Mouse (Mus musculus): ENCODE results near the gene Cdkn2d.
"Not testable (repeated sequence)": the region's sequence is repeated elsewhere in the genome, so short reads cannot be mapped to it uniquely, and the experiment has no call there.

The Cdkn2d gene

DNA sequence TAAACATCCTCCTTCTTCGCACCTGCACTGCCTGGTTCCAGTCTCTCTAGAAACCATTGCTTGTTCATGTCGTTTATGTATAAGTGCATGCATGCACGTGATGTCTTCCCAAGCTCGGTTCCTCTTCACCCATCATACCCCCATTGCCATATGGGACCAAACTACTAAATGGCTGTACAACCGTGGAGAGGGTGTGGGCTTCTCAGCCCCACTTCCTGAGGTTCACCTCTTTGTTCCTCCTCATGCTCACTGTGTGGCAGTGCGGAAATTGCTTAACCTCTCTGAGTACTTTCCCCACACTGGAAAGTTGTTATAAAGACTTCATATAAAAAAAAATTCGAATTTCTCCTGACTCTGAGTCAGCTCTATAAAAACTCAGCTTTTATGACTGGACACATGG is 25.5 kb upstream of the Cdkn2d start:
- no peak for DNase-seq

DNA sequence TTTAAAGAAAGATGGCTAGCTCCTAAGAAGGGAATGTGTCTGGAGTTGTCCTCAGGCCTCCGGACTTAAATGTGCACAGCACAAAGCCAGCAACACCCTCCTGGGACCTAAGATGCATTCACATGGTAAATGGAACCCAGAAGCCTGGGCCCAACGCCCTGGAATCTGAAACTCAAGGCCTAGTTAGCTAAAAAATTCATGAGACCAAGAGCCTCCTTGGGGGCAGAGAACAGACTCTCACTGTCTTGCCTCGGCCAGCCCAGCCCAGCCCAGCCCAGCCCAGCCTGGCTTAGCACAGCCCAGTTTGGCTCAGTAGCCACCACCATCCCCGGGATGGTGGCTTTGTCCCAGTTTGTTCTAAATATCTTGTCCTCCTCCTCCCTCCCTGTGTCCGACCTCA is 24.2 kb upstream of the Cdkn2d start:
- no peak for DNase-seq

DNA sequence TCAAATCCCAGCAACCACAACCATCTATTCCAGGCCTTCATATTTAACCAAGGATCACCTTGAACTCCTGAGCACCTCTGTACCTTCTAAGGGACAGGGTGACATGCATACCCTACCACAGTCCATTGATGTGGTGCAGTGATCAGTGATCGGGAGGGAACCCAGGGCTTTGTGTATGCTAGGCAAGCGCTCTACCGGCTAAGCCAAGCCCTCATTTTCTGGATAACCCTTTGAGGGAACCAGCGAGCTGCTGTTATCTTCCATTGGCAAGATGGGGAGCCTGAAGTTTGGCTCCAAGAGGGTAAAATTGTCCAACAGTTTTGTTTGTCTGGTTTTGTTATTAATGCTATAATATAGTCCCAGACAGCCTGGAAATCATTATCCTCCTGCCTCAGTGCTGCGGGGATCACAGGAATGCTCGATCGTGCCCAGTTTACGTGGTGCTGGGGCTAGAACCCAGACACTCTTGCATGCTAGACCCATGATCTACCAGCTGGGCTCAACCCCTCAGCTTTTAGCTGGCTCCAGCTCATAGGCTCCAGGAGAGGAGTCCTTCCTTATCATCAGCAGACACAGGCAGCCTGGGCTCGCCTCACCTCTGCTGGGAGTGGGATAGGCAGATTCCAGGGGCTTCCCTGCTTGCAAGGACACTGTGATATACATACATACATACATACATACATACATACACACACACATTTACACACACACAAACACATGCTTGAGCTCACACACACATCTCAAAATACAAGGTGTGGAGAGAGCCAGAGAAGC is 23.3 kb upstream of the Cdkn2d start:
- no peak for DNase-seq

DNA sequence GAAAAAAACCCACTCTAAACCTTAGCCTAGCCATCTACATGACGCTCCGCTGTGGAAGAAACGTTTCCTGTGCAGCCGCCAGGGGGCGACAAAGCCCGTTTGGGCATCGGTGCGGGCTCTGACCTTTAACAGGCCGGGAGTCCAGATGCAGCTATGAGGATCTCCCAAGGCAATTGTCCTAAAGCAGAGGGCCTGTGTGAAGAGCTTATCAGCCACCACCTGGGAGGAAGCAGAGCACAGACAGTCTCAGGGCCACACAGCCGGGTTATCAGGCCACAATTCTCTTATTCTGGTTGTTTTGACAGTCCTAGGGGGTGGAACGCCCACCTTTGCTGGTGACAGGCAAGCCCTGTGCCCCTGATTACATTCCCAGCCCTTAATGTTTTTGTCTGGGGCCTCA is 22.2 kb upstream of the Cdkn2d start:
- DNase-seq: peak; percentile 95 to 96

DNA sequence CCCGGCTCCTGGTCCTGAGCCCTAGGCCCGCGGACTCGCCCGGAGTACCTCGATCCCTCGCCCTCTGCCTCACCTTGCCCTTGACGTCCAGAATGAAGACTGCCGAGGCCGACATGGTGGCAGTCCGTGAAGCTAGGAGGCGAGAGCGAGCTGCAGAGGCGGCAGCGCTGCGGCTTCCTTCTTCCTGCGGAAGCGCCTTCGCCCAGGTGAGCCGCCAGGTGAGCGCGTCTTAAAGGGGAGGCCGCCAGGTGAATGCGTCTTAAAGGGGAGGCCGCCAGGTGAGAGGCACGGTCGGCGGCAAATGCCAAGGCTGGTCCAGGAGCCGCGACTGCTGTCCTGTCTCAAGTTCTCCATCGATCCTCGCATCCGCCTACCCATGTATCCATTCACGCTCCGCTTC is 20.9 kb upstream of the Cdkn2d start, which contains the start of gene Ap1m2:
TSS of gene Ap1m2 (minus strand) at position 204 of the 400 bp plus-strand sequence.
- DNase-seq: peak in 1 of 2 experiments; percentile 18

DNA sequence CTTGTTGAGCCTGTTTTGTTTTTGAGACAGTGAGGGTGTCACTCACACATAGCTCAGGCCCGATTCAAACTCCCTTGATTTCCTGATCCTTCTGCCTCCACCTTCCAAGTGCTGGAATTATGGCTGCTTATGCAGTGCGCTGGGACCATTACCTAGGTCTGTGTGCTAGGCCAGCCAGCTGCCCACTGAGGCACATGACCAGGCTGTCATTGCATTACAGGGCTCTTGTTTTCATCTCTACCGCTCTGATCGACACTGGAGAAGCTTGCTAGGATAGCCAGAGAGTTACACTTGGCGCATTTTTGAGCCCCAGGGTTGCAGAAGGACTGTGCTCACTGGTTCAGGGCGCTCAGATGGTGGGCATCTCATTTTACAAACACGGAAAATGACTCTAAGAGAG is 20.5 kb upstream of the Cdkn2d start:
- DNase-seq: no peak

DNA sequence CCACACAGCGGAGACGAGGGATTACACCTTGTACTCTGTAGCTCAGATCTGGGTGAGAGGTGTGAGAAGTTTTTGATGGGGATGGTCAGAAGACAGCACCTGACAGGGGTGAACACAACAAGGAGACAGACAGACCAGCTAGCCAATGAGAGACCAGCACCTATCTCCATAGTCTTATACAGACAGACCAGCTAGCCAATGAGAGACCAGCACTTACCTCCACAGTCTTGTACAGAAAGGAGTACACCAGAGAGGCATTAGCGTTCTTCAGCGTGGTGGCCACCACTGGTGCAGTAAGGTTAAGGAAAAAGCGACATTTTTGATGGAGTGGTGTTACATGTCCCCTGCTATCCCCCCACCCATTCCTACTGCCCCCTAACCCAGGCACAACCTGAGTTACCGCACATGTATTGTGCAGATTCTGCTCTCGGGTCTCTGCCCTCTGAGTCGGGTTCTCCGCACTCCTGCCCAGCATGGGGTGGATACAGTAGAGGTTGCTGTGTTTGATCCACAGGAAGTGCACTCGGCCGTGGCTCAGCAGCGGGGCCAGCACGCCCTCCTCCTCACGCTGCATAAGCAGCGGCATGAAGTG is 18.0 kb upstream of the Cdkn2d start:
- no peak for DNase-seq

DNA sequence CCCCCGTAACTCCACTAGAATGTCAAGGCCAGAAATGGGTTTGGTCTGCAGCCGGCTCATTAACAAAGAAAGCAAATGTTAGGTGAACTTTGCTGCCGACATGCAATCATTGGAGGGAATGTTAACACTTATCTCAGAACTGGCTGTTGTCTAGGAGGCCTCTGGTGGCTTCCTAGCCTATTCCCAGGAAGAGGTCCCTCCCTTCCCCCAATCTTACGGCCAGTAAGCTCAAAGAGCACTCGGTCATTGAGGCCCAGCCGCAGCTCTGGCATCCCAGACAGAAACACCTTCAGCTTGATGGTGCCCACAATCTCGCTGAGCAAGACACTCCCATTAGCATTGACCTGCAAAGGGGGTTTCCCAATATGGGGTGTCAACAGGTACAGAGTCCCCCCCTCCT is 13.9 kb upstream of the Cdkn2d start:
- no peak for DNase-seq

DNA sequence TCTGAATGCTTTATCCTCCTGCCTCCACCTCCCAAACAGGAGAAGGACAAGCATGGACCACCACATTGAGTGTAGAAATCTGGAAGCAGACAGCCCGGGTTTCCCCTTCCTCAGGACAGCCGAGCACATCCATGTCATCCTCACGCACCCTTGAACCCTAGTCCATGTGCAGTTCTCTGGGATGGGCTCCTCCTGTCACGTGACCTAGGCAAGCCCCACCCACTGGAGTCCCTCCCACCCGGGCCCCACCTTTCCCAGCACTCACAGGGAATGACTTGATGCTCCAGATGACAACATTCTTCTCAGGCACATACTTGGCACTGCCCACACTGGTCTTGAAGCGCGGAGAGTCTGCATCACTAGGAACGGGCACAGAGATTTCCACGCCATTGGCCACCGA is 7.8 kb upstream of the Cdkn2d start:
- DNase-seq: no peak

DNA sequence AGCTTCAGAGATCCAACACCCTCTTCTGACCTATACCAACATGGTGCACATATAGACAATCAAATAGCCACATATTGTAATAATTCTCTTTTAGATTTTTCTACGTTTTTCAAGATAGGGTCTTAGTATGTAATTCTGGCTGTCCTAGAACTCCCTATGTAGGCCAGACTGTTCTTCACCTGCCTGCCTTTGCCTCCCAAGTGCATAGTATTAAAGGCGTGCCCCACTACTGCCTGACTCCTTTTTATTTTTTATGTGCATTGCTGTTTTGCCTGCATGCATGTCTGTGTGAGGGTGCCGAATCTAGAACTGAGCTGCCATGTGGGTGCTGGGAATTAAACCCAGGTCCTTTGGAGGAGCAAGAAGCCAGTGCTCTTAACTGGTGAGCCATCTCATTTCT is 1.1 kb upstream of the Cdkn2d start:
- no peak for DNase-seq

DNA sequence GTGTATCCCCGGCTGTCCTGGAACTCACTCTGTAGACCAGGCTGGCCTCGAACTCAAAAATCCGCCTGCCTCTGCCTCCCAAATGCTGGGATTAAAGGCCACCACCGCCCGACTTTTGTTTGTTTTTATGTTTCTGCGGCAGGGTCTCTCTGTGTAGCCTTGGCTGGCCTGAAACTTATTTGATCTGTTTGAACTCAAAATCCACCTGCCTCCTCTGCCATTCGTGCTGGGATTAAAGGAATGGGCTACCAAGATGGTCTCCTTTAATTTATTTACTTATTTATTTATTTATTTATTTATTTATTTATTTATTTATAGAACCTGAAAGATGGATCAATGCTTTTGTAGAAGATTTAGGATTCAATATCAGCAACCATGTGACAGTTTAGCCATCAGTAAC is 661 bp upstream of the Cdkn2d start:
- not testable (repeated sequence) for DNase-seq

DNA sequence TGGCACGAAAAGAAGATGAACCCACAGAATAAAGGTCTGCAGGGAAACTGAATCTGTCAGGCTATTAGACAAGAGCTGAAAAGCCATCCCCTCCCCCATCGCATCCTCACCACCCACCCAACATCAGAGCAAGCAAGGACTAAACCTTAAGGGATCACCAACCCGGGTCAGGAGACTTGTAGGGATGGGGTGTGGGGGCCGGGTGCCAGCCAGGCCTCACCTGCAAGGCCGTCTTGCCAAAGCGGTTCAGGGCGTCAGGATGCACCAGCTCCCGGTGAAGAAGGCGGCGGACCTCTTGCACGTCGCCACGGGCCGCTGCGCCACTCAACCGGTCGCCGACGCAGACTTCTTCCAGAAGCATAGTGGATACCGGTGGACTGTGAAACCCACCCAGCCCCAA is 618 bp downstream of the Cdkn2d start:
- peak; percentile 75 to 77 for DNase-seq

DNA sequence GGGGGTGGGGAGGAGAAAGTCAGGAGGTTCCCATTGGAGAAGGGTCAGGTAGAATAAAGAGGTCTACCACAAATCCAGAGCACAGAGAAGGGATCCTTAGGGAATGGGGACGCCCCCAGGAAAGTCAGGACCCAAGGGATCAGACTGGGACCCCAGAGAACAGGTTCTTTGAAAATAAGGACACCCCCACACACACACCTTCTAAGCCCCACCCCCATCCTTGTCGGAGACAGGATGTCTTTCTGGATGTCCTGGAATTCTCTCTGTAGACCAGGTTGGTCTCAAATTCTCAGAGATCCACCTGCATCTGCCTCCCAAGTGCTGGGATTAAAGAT is 1.9 kb downstream of the Cdkn2d start:
- no peak for DNase-seq

DNA sequence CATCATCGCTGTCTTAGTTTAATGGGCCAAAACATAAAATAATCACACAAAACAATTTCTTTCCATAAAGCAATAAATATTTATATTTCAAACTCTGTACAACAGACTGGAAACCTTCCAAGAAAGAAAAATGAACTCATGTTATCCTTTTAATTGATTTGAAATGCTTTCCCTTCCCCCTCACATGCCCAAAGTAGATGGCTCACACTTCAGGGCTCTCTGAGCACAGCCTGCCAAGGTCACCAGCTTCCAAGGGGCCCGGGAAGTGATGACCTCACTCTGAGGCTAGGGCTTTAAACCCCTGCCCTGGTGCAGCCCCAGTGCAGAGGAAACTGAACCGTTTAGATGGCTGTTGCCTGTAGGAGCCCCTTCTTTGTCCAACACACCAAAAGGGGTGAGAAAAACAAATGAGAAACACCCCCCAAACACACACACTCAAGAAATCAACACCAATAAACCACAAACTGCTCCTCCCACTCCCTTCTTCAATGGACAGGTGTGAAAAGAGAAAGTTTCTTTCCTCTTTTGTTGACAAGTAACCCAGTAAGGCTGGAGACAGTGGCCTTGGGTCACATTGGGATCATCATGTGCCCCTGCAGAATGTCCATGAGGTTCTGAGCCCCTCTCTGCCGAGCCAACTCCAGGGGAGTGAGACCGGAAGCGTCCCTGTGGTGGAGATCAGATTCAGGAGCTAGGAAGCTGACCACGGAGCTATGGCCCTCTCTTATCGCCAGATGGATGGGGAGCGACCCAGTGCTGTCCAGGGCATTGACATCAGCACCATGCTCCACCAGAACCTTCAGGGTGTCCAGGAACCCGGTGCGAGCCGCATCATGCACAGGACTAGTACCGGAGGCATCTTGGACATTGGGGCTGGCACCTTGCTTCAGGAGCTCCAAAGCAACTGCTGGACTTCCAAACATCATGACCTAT is 2.5 kb downstream of the Cdkn2d start:
- peak in 1 of 2 experiments; percentile 36 for DNase-seq

DNA sequence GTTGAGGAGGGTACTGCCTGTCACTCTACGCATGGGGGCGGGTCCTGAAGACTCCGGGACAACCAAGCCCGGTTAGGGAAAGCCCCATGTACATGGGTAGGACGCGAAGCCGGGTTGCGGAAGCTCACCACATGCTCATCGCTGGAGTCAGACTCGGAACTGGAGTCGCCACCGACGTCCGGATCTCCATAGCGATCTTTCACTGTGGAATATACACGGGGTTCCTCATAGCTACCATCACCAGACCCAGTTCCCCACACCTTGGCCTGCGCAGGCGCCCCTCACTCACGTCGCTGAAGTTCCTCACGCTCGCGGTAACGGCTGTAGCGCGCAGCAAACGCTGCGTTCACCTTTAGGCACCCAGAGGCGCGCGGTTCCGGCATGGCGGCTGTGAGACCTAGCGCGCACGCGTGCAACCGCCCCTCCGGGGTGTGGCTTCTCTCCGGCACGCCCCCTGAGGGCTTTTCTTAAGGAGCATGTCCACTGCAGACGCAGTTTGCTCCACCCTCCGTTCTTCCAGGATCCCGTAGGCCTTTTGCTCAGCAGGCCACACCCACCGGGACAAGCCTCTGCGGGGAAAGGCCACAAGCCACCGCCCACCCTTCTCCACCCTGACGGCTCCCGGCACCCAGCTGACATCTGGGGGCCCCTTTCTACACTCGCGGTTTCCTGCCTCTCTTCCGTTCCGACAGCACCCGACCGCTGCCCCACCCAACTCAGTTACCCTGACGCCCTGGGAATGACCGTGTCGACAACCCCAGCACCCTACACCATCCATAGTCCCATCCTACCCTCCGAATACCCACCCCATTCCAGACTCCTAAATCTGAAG is 3.4 kb downstream of the Cdkn2d start, which contains the start of gene Kri1:
TSS of gene Kri1 (minus strand) at position 399 of the 832 bp plus-strand sequence.
- peak; percentile 98 for DNase-seq

DNA sequence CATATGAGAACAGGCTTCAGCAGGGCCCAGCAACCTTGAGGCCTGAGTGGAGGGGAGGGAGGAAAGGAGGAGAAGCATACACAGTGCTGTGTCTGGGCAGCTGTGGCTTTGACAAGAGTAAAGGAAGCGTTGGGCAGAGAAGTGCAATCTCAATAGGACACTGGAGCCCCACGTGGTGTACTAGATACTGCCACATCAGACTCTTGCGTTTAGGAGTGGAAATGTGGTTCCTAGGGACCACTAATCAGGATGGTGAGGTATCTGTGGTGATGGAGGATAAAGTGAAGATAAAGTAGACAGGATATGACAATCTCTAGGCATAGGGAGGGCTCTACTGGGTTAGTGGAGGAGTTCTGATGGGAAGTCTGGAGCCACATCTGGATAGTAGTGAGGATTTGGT is 4.5 kb downstream of the Cdkn2d start:
- no peak for DNase-seq

DNA sequence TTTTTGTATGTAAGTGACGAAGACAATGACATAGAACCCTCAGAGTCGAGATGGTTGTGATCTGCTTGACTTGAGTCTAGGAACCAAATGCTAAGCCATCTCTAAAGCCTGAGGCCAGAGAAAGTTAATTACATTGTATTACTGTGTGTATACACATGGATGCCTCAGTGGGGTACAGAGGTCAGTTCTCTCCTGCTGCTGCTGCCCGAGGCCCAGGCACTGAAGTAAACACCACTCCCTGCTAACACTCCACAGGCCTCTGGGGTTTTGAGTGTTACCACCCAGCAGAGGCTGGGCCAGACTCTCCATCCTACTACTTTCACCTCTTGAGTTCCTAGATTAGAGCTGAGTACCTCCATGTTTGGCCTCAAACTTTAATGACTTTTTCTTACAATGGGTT is 7.2 kb downstream of the Cdkn2d start:
- no peak for DNase-seq

DNA sequence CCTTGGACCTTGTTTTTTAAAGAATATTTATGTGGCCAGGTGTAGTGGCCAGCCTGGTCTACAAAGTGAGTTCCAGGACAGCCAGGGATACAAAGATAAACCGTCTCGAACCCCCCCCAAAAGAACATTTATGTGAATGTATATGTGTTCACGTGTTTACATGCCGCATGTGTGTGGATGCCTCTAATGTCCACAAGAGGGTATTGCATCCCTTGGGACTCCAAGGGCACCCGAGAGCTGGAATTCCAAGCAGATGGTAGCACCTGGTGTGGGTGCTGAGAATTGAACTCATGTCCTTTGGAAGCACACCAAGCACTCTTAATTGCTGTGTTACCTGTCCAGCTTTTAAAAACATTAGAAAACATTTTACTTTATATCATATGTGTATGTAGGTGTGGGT is 7.6 kb downstream of the Cdkn2d start:
- no peak for DNase-seq

DNA sequence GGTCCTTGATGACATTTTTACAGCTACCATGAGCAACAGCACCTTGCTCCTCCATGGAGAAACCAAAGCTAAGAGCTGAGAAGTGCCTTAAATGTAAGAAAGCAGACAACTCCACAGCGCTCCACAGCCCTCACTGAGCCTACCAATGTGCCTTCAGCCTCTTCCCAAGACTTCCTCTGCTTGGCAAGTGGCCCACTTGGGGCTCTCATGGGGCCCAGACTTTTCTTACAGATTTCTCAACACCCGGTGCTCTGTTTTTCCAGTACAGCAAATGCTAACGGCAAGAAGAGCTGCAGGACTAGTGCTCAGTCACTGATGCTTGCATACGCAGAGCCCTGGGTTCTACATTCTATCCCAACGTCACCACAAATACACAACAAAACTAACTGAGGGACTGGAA is 13.4 kb downstream of the Cdkn2d start:
- DNase-seq: no peak

DNA sequence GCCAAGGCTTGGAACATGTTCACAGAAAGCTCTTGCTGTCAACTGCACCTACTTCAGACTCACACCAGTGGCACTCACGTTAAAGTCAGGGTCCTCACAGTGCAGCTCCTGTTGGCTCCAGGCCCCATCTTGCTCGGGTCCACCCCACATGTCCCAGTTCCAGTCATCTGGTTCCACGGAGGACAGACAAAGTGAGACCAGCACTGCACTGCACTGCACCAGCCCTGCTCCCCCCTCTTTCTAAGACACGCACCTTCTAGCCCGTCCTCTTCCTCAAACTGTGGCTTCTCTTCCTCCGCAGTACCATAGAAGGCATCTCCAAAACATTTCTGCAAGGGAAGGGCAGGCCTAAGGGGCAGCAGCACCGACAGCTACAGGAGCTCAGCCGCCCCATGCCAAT is 14.9 kb downstream of the Cdkn2d start:
- no peak for DNase-seq

DNA sequence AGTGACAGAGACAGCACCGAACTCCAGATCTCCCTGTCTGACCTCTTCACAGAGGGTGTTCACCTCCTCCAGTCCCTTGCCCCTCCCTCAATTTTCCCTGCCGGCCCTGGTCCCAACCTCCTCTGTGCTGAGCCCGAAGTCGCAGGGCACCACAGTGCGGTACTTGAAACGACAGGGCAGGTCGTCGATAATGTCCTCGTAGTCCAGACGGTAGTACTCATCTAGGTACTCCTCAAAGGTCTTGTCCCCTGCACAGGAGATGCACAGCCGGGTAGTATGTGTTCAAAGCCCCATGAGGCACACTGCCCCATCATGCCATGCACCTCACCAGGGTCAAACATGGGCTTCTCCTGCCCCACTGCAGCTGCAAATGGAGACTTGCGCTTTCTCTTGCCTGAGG is 15.5 kb downstream of the Cdkn2d start:
- no peak for DNase-seq

DNA sequence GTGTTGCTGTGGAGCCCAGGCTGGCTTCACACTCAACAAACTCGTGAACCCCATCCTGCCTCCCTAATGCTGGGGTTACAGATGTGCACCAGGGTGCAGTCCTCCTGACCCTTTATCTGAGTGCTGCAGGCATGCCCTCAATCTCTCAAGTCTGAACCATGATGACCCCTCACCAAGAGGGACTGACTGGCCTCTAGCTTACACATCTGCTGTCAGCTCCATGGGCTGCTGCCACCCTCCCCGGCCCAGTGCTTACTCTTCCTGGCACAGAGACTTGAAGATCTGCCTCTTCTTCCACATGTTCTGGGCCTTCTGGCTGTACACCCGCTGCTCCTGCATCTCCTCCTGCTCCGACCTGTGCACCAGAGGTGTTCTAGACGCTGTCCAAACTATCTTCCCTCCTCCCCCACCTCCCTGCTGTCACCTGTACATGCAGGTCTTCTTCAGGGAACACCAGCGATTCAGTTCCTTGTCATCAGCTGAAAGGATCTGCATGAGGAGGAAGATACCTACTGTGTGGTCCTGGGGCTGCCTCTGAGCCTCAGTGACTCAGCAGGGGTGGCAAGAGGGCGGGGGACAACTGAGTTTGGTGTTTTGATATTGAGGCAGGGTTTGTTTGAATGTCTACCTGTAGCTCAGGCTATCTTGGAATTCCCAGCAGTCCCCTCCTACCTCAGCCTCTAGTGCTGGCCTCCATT is 16.0 kb downstream of the Cdkn2d start:
- DNase-seq: no peak
